Mouse (Mus musculus) adrenal gland, postnatal 4 days (tissue): Measurements from ENCODE around the gene Casp8. TPM values are rescaled to one million over a fixed set of nuclear protein-coding genes. Genes with fewer than 3 reads are reported as not detected.
"Not testable (repeated sequence)": the region's sequence is repeated elsewhere in the genome, so short reads cannot be mapped to it uniquely, and the experiment has no call there.

ENCODE experiments used
- DNase-seq, 2 experiments: peaks; one replicate each; pipeline ENCODE4 v3.0.0; 2021 to 2022; ENCODE audit warnings: low spot score in 2 of 2, mixed read lengths in 2 of 2
- total RNA-seq, 2 experiments: library from RNA; stranded (reverse); gene quantifications; 2 replicates each; pipeline ENCODE4 v1.2.3; 2021

The Casp8 gene
- total RNA-seq, 2 experiments from 2014 or later: 25.6 to 29.8 TPM

DNA sequence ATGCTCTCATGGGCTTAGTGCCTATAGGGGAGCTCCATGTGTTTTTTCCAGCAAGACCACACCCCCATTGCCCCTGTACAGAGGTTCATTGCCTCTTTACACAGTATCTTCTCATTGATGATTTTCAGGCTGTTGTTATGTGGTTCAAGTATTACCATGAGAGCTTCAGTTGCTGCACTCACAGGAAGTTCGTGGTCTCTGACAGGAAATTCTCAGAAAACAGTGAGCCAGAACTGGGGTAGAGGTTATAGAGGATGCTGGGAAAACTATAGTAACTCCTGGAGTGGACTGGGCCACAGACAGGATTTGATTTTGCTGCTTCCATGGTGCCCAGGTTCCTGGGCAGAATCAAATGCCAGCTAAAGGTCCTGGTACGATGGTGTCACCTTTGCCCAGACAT lies 2.2 kb downstream of the Casp8 start:
- no peak for DNase-seq

GRCm38 (mm10) chr1:58798911-58799310 lies 3.7 kb downstream of the Casp8 start:
- no peak for DNase-seq

DNA sequence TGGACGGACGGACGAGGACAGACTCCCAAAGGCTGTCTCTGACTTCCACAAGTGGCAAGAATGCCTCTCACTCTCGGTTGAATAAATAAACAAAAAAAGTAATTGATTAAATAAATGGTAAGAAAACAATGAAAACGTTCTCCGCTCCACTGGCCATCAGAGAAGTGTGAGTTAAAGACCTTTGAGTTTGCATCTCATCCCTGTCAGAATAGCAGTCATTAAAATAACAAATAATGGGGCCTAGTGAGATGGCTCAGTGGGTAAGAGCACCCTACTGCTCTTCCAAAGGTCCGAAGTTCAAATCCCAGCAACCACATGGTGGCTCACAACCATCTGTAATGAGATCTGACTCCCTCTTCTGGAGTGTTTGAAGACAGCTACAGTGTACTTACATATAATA lies 5.5 kb downstream of the Casp8 start:
- DNase-seq: not testable (repeated sequence)

DNA sequence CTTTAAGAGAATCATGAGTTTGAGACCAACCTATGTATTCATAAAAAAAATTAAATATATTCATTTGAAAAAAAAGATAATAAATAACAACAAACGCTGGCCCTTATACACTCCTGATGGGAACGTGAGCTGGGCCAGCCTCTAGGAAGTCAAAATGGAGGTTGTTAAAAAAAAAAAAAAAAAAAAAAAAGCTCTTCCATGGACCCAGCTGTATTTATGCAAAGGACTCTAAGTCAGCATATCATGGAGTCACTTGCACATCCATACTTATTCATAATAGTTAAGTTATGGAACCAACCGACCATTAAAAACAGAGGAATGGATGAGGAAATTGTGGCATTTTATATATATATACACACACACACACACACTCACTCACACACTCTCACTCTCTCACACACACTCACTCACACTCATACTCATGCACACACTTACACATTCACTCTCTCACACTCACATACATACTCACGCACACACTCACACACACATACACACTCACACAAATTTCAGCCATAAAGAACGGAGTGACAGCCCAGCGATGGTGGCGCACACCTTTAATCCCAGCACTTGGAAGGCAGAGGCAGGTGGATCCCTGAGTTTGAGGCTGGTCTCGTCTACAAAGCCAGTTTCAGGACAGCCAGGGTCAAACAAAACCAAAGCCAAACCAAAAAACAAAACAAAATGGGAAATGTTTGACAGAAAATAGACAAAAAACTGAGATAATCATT lies 6.5 kb downstream of the Casp8 start:
- no peak for DNase-seq

GRCm38 (mm10) chr1:58802322-58803273 lies 7.4 kb downstream of the Casp8 start:
- DNase-seq: no peak

DNA sequence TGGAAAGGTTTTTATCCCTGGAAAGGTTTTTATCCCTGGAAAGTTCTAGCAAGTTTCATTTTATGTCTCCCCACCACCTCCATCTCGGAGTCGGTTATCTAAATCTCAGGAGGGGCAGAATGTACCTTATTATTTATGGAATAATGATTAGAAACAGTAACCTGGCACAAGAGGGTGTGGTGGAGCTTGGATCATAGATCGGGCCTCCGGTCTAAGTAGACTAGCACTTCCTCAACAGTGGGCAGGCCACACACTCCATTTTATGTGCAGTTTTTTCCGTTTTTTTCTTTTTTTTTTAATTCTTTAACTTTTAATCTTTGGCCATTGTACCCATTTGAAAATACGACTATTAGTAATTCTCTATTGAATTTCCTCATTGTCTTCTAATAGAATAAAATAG lies 8.4 kb downstream of the Casp8 start:
- DNase-seq: no peak

DNA sequence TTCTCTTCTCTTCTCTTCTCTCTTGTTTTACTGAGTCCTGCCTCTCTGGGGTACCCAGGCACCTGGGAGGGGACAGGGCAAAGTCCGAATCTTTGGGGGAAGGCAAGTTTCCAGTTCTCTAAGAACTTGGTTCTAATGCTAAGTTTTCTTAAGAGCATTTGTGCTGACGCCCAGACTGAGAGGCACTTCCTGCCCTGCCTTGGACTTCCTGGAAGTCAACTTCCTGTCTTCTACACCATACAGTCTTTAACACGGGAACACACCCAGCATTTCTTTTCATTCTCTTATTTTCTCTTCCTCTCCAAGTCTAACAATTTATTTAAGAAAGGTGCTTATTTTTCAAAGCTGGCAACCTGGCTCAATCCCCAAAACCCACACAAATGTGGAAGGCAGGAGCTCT lies 11.5 kb downstream of the Casp8 start:
- DNase-seq: no peak

GRCm38 (mm10) chr1:58826319-58826718 lies 31.1 kb downstream of the Casp8 start:
- DNase-seq: no peak

- no peak for DNase-seq
Measured at GRCm38 (mm10) chr1:58830741-58831140, 35.6 kb downstream of the Casp8 start.

- DNase-seq: no peak
Measured at GRCm38 (mm10) chr1:58832198-58832597, 37.0 kb downstream of the Casp8 start.

DNA sequence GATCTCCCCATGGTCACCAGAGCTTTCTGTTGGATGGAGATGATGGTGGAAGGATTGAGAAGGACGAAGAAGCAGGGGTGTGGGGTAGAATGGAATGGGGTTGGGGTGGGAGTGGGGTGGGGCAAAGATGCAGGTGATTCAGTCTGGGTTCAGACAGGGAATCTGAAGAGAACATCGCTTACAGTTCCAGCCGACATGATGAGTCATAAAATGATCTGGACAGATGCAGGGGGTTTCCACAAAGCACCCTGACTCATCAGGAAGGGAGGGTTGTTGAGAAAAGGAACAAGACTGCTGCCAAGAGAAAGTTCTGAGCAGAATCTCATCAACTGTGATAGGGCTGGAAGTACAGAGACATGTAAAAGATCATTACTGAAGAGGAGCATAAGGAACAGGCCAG lies 61.6 kb downstream of the Casp8 start:
- not testable (repeated sequence) for DNase-seq

GRCm38 (mm10) chr1:58859131-58859530 lies 64.0 kb downstream of the Casp8 start:
- DNase-seq: not testable (repeated sequence)

DNA sequence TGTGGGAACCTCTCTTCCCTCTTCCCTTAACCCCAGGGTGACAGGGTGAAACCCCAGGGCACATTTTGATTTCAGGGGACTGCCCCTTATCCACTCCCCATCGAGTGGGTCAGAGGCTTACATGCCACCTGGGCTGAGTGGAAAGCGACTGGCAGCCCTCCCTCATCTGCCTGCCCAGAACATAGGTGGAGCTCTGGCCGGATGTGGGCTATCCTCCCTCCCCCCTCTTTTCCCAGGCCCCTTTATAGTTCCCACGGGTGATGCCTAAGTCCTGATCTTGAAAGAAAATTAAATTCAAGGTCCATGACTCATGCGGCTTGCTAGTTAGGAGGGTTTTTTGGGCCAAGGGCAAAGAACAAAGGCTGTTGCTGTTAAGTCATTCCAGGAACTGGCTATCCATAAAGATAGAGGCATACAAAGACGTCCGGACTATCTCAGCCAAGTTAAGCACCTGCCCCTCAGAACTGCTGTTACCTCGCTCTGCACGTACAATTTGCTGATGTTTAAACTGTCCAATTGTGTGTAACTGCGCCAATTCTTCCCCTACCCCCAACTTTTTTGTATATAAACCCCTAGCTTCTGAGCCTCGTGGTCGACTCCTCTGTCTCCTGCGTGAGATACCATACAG lies 64.7 kb downstream of the Casp8 start:
- DNase-seq: peak in 1 of 2 experiments; percentile 24

GRCm38 (mm10) chr1:58860586-58860985 lies 65.4 kb downstream of the Casp8 start:
- not testable (repeated sequence) for DNase-seq

DNA sequence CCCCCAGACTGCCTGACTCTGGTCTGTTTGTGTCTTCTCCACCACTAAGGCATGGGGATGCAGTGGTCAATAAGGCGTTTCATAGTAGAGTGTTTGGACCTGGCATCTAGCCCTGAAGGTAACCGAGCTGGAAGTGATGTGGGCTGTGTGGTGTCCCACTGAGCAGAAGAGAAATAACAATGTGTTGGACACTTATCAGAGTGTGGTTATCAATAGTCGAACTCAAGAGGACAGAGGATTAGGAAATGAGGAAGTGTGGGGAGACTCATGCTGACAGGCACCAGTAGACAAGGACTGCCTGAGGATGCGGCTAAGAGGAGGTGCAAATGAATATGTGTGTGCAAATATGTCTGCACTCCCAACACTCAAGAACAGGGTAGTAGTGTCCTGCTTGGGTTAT lies 81.3 kb downstream of the Casp8 start:
- DNase-seq: not testable (repeated sequence)

DNA sequence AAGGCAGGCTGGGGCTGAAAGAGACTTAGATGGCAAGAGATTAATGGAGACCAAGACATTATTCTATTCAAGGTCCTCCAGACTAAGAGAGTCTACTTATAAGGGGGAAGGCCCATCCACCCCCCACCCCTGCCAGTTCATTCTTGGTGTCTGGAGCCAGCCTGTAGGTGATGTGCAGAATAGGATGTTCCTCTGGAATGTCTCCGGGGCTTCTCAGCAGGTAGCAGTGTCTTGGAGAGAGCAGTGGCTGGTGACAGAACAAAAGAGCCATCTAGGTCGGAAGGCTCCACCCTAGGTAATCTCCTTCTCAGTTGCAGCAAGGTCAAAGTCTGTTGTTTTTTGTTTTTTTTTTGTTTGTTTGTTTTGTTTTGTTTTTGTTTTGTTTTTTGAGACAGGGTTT lies 84.1 kb downstream of the Casp8 start:
- not testable (repeated sequence) for DNase-seq

DNA sequence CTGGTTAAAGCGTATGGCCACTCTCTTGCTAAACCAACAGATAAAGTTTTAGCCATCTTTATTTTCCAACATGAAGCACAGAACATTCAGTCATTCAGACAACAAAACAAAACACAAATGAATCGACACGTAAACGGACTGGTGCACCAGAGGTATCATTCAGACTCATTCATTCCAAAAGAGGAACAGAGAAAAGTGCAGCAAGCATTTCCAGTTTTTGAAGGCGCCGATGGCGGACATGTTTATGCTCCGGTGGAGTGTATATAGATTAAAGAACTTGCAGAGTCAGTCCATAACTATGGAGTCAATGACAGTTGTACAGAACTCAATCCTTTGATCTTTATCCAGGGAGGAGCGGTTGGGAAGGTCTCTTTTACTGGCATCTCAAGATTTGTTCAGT lies 88.1 kb downstream of the Casp8 start:
- not testable (repeated sequence) for DNase-seq

- DNase-seq: no peak
Measured at GRCm38 (mm10) chr1:58885646-58886045, 90.5 kb downstream of the Casp8 start.

DNA sequence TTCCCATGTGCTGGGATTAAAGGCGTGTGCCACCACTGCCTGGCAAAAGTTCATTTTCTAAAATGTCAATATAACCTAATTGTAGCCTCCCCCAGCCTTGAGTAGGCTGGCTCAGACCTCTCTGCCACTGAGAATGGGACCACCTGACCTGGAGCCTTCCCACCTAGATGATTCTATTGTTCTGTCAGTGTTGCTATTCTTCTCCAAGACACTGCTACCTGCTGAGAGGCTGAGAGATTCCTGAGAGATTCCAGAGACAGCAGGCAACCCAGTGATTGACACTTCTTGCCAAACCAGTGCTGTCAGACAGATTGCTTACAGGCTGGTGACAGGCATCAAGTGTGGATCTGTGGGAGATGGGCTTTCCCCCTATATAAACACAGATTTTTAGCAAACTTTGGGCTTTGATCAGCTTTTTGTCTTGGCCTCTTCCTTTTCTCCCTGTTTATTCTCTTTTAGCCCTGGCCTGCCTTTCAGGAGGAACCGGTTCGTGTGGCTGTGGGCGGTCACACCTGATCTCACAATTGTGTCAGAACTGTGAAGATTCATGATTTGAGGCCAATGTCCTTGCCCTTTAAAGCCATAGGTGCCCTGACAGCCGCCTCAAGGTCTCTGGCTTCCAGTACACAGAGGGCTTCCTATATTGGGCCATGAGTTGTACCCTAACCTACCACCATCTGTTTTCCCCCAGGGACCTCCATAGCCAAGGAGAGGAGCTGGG lies 94.8 kb downstream of the Casp8 start:
- DNase-seq: no peak

- DNase-seq: not testable (repeated sequence)
Measured at GRCm38 (mm10) chr1:58890697-58891290, 95.6 kb downstream of the Casp8 start.
